In genomic region chr3:52653006-52653405, GRCm38 (mm10) we compare ENCODE assay signal across 25 mouse cellular contexts.
DNase-seq lines count a peak whose midpoint lies in the region; ATAC-seq and TF ChIP-seq lines count a peak whose summit lies in the region.
"Had no signal": no experiment of that assay in that cellular context is flagged by ENCODE, and none has a peak within 500 bp of the region (broad histone marks: within the 10 kb centered on the region; RNA-seq: fewer than 3 reads in every experiment).

No protein-coding gene starts in this region.

- no peak for TF ChIP-seq CTCF in liver, embryonic 14.5 days (IDR thresholded peaks at IDR 0.05; ENCODE audit: low read depth)

- TF ChIP-seq EP300 in liver, embryonic 14.5 days (IDR thresholded peaks at IDR 0.05; ENCODE audit: low read depth): no peak

- no peak for ATAC-seq in liver, embryonic 14.5 days (ENCODE audit: insufficient read depth)
- ATAC-seq in intestine, embryonic 15.5 days: peak; percentile 71
- ATAC-seq in liver, embryonic 16.5 days (ENCODE audit: low read depth): peak; percentile 87
- ATAC-seq: activated CD4-positive, CD25-positive, alpha-beta regulatory T cell, adult 4 months; forebrain, embryonic 13.5 days; forebrain, embryonic 16.5 days; hindbrain, embryonic 16.5 days had no signal

- no peaks in the 10 kb centered on the region for H3K9me3 ChIP-seq in liver, embryonic 14.5 days (ENCODE audit: control insufficient read depth, low read length)
- H3K9me3 ChIP-seq in intestine, embryonic 15.5 days: no peaks in the 10 kb centered on the region
- H3K9me3 ChIP-seq in liver, embryonic 16.5 days (replicated peaks; ENCODE audit: control insufficient read depth, low read length): no peaks in the 10 kb centered on the region
- no peaks in the 10 kb centered on the region for H3K9me3 ChIP-seq in midbrain, embryonic 10.5 days (replicated peaks)
- H3K9me3 ChIP-seq: forebrain, embryonic 13.5 days; hindbrain, embryonic 10.5 days had no signal

- H3K9ac ChIP-seq in liver, embryonic 14.5 days (replicated peaks): no peak overlapping the region
- no peak overlapping the region for H3K9ac ChIP-seq in intestine, embryonic 15.5 days
- H3K9ac ChIP-seq in liver, embryonic 16.5 days (ENCODE audit: low read depth, low read length): no peak overlapping the region
- H3K9ac ChIP-seq: forebrain, embryonic 13.5 days; hindbrain, embryonic 13.5 days had no signal

- no peak overlapping the region for H3K4me3 ChIP-seq in liver, embryonic 14.5 days (ENCODE audit: insufficient read depth in 1 of 2, low read depth in 2 of 2, low read length in 2 of 2)
- H3K4me3 ChIP-seq in intestine, embryonic 15.5 days (replicated peaks): no peak overlapping the region
- no peak overlapping the region for H3K4me3 ChIP-seq in liver, embryonic 16.5 days (ENCODE audit: low read depth, low read length)
- no peak overlapping the region for H3K4me3 ChIP-seq in midbrain, embryonic 10.5 days
- H3K4me3 ChIP-seq: forebrain, embryonic 10.5 days; forebrain, embryonic 13.5 days; heart, adult 2 months; hindbrain, embryonic 10.5 days; hindbrain, embryonic 13.5 days had no signal

- no peak overlapping the region for H3K4me2 ChIP-seq in liver, embryonic 14.5 days (ENCODE audit: low read depth)
- no peak overlapping the region for H3K4me2 ChIP-seq in intestine, embryonic 15.5 days (replicated peaks)
- H3K4me2 ChIP-seq in liver, embryonic 16.5 days (ENCODE audit: low read depth, low read length): no peak overlapping the region
- H3K4me2 ChIP-seq: forebrain, embryonic 13.5 days; heart, embryonic 11.5 days; hindbrain, embryonic 13.5 days had no signal

- H3K27ac ChIP-seq in liver, embryonic 14.5 days: no peak overlapping the region
- no peak overlapping the region for H3K27ac ChIP-seq in intestine, embryonic 15.5 days
- H3K27ac ChIP-seq in liver, embryonic 16.5 days (ENCODE audit: low read length): no peak overlapping the region
- H3K27ac ChIP-seq in midbrain, embryonic 10.5 days (replicated peaks): no peak overlapping the region
- H3K27ac ChIP-seq: forebrain, embryonic 10.5 days; forebrain, embryonic 13.5 days; heart, adult 2 months; hindbrain, embryonic 10.5 days; hindbrain, embryonic 13.5 days had no signal

- peaks cover 0 to 3% of the 10 kb centered on the region in 2 experiments; a peak in 2 of 4 replicates for H3K4me1 ChIP-seq in liver, embryonic 14.5 days (replicated peaks; ENCODE audit: control insufficient read depth in 2 of 2, insufficient read depth in 2 of 2, low read length in 1 of 2)
- H3K4me1 ChIP-seq in intestine, embryonic 15.5 days (replicated peaks): no peaks in the 10 kb centered on the region
- H3K4me1 ChIP-seq in liver, embryonic 16.5 days (ENCODE audit: control insufficient read depth, low read depth, low read length): no peaks in the 10 kb centered on the region
- no peaks in the 10 kb centered on the region for H3K4me1 ChIP-seq in midbrain, embryonic 10.5 days
- H3K4me1 ChIP-seq: forebrain, embryonic 10.5 days; forebrain, embryonic 13.5 days had no signal

- 35% methylated on average over 5 of the region's 5 CpGs for WGBS in liver, embryonic 14.5 days (ENCODE audit: insufficient replicate concordance)
- WGBS in intestine, embryonic 15.5 days: 28% methylated on average over 5 of the region's 5 CpGs
- WGBS in liver, embryonic 16.5 days (ENCODE audit: insufficient replicate concordance): 38% methylated on average over 5 of the region's 5 CpGs
- 85% methylated on average over 5 of the region's 5 CpGs for WGBS in midbrain, embryonic 10.5 days

- no peaks in the 10 kb centered on the region for H3K36me3 ChIP-seq in liver, embryonic 14.5 days (replicated peaks; ENCODE audit: control insufficient read depth, insufficient read depth, low read depth)
- H3K36me3 ChIP-seq in intestine, embryonic 15.5 days: no peaks in the 10 kb centered on the region
- no peaks in the 10 kb centered on the region for H3K36me3 ChIP-seq in liver, embryonic 16.5 days (ENCODE audit: control insufficient read depth, insufficient read depth)
- H3K36me3 ChIP-seq in midbrain, embryonic 10.5 days: no peaks in the 10 kb centered on the region
- H3K36me3 ChIP-seq: forebrain, embryonic 10.5 days; hindbrain, embryonic 10.5 days; hindbrain, embryonic 13.5 days had no signal

- no peaks in the 10 kb centered on the region for H3K27me3 ChIP-seq in liver, embryonic 14.5 days (ENCODE audit: control insufficient read depth, insufficient read depth, low read length)
- H3K27me3 ChIP-seq in intestine, embryonic 15.5 days (replicated peaks): no peaks in the 10 kb centered on the region
- no peaks in the 10 kb centered on the region for H3K27me3 ChIP-seq in liver, embryonic 16.5 days (ENCODE audit: control insufficient read depth, insufficient read depth, low read depth, low read length)
- no peaks in the 10 kb centered on the region for H3K27me3 ChIP-seq in midbrain, embryonic 10.5 days (ENCODE audit: low read depth, poor library complexity, severe bottlenecking)

- peak; percentile 27 for DNase-seq in gastrocnemius, adult 18-20 months (ENCODE audit: low spot score)
- DNase-seq in gastrocnemius, adult 8-10 months (ENCODE audit: low spot score in 2 of 2): no peak
- DNase-seq in liver, embryonic 14.5 days (ENCODE audit: low read depth in 3 of 3, low spot score in 3 of 3): peak in 2 of 3 experiments; percentile 7 to 9
- no peak for DNase-seq in liver
- no peak for DNase-seq in frontal cortex, postnatal 14 days (ENCODE audit: low spot score in 2 of 2)
- DNase-seq in midbrain, embryonic 10.5 days (ENCODE audit: low spot score): no peak
- DNase-seq: adrenal gland, adult 8-10 months; adrenal gland, postnatal 25 days; cerebellum, adult 11-12 months; cerebellum, adult 8-10 months; cerebellum, postnatal 10 days; gastrocnemius, postnatal 10 days; gastrocnemius, postnatal 36 days; heart, adult 2 months; heart, postnatal 36 days had no signal

Comparison
In these comparisons a context has a peak if more than half of its experiments do, and no peak if none do; other contexts are left out.
1. DNase-seq: peak in gastrocnemius, adult 18-20 months (single experiment) and liver, embryonic 14.5 days (2 of 3); none in gastrocnemius, adult 8-10 months (0 of 2), liver (single experiment), frontal cortex, postnatal 14 days (0 of 2) and midbrain, embryonic 10.5 days (single experiment).